Mouse (Mus musculus) small intestine, adult 2 months (tissue): ENCODE results near the gene Eif4a2. TPM values are rescaled to one million over a fixed set of nuclear protein-coding genes. Genes with fewer than 3 reads are reported as not detected.

Experiments
- H3K27ac ChIP-seq: fragments of 200-500 bp; 2 replicates; pipeline ENCODE4 v1.5.1; 2012; ENCODE audit warnings: low read depth, low read length, control low read depth, inconsistent platforms; ENCODE audit not compliant: insufficient read depth
- H3K27me3 ChIP-seq: fragments of 200-500 bp; 2 replicates; pipeline ENCODE4 v1.6.1; 2012; ENCODE audit warnings: mild to moderate bottlenecking, moderate library complexity, low read length, inconsistent platforms; ENCODE audit not compliant: control insufficient read depth, insufficient read depth
- H3K36me3 ChIP-seq: fragments of 200-500 bp; 2 replicates; pipeline ENCODE4 v1.6.1; 2012; ENCODE audit warnings: mild to moderate bottlenecking, low read length, control low read depth, inconsistent platforms; ENCODE audit not compliant: control insufficient read depth, insufficient read depth
- H3K4me1 ChIP-seq: fragments of 200-500 bp; 2 replicates; pipeline ENCODE4 v1.6.1; 2012; ENCODE audit warnings: low read length, inconsistent platforms, mixed read lengths; ENCODE audit not compliant: control insufficient read depth, insufficient read depth, insufficient read length
- H3K4me3 ChIP-seq: fragments of 200-500 bp; 2 replicates; pipeline ENCODE4 v1.5.1; 2012; ENCODE audit warnings: low read depth, mild to moderate bottlenecking, control low read depth, inconsistent platforms, low read length, moderate library complexity
- CTCF ChIP-seq: fragments of 200-500 bp; IDR thresholded peaks from 2 replicates; pipeline ENCODE4 v1.5.1; 2012; ENCODE audit warnings: low read depth, mild to moderate bottlenecking, control low read depth, inconsistent platforms, low read length, moderate library complexity, mixed read lengths; ENCODE audit not compliant: insufficient replicate concordance, insufficient read length; ENCODE audit errors: extremely low read depth
- POLR2A ChIP-seq: fragments of 200-500 bp; IDR thresholded peaks from 2 replicates; pipeline ENCODE4 v1.6.1; 2012; ENCODE audit warnings: low read depth, mild to moderate bottlenecking, control low read depth, inconsistent platforms, low read length, moderate library complexity
- WGBS: fragments of 180-500 bp; shearing (Covaris S2); methylation state at CpG from one replicate; pipeline ENCODE4 v1.1.7; 2018; 5-methylcytosine and 5-hydroxymethylcytosine counted together
- polyA plus RNA-seq: library from polyadenylated mRNA; depleted of rRNA; stranded (reverse); fragments of >200 nt; gene quantifications from 2 replicates; pipeline ENCODE4 v1.2.3, GENCODE M21; 2012

Eif4a2 gene
- polyA plus RNA-seq, 1 experiment = 17.2 TPM

GRCm38 (mm10) chr16:23135421-23136149 is 28.3 kb downstream of the Eif4a2 start:
- no peaks in the 10 kb centered on the region for H3K4me1 ChIP-seq
- no peak overlapping the region for H3K4me3 ChIP-seq
- WGBS = 17% methylated on average over 11 of the region's 11 CpGs
- TF ChIP-seq POLR2A (no peak), CTCF (no peak)
- no peaks in the 10 kb centered on the region for H3K27me3 ChIP-seq
- H3K36me3 ChIP-seq = no peaks in the 10 kb centered on the region
- H3K27ac ChIP-seq = no peak overlapping the region

DNA sequence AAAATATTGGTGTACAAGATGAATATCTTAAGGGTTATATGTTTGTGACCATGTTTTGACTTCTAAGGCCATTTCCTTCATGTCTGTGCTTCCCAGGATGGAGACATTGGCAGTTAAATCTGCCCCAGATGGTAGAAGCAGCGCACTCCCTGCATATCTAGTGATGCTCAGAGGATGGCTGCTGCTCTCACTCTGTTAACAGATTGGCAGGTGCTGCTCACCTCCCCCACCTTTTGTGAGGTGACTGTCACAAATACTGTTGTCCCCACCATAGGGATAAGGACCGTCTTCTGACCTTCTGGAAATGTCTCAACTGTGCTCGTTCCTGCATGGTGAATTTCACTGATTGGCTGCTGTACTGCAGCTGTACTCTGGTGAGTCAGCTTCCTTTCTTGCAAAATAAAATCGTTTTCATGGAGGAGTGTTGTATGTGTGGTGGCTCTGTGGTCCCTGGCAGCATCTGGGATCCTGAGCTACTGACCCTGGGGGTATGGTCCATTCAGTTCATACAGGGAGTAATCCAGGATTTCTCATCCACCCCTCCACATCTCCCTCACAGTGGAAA is 29.2 kb downstream of the Eif4a2 start:
- no peak overlapping the region for H3K4me3 ChIP-seq
- H3K4me1 ChIP-seq = no peaks in the 10 kb centered on the region
- TF ChIP-seq CTCF (no peak), POLR2A (no peak)
- no peak overlapping the region for H3K27ac ChIP-seq
- WGBS = 49% methylated on average over 4 of the region's 4 CpGs
- H3K36me3 ChIP-seq = no peaks in the 10 kb centered on the region
- no peaks in the 10 kb centered on the region for H3K27me3 ChIP-seq

DNA sequence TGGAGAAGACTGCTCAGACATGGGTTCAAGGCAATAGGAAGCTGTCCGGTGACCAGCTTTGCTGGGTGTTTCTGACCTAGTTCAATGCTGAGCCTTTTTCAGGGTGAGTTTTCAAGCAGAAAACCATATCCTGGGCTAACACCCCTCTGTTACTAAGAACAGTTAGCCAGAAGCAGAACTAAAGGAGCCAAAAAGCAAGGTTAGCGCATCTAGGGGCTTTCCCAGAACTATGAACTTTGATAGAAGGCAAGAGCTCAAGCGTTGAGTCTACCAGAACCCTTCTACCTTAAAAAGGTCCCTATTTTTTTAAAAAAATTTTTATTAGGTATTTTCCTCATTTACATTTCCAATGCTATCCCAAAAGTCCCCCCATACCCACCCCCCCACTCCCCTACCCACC is 33.7 kb downstream of the Eif4a2 start:
- Histone ChIP-seq H3K4me3 (no peak overlapping the region), H3K4me1 (no peaks in the 10 kb centered on the region), H3K27ac (no peak overlapping the region), H3K27me3 (no peaks in the 10 kb centered on the region), H3K36me3 (no peaks in the 10 kb centered on the region)
- TF ChIP-seq CTCF = no peak
- no peak for TF ChIP-seq POLR2A
- whole genome bisulfite sequencing = 86% methylated on average over 3 of the region's 3 CpGs

DNA sequence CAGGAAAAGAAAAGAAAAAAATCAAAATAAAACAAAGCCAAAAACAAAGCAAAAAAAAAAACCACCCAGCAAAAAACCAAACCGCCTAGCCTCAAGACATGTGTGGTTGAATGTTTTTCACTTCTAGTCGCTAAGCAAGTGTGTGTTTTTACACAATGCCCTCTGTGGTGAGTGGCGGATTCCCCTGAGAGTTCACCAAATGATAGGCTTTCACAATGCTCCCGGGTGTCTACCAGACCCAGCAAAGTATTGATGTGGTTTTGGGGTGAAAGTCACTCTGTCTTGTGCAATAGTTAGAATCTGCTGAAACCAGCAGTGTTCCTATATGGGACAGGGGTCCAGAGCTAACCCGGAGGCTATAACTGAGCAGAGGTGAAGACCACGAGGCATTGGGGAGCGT is 37.1 kb downstream of the Eif4a2 start:
- no peaks in the 10 kb centered on the region for H3K4me1 ChIP-seq
- WGBS = 75% methylated on average over 7 of the region's 7 CpGs
- no peak overlapping the region for H3K4me3 ChIP-seq
- TF ChIP-seq CTCF (no peak), POLR2A (no peak)
- no peaks in the 10 kb centered on the region for H3K36me3 ChIP-seq
- no peak overlapping the region for H3K27ac ChIP-seq
- 0 out of 2 replicates have a peak, but pooled peaks cover 2% of the 10 kb centered on the region for H3K27me3 ChIP-seq

DNA sequence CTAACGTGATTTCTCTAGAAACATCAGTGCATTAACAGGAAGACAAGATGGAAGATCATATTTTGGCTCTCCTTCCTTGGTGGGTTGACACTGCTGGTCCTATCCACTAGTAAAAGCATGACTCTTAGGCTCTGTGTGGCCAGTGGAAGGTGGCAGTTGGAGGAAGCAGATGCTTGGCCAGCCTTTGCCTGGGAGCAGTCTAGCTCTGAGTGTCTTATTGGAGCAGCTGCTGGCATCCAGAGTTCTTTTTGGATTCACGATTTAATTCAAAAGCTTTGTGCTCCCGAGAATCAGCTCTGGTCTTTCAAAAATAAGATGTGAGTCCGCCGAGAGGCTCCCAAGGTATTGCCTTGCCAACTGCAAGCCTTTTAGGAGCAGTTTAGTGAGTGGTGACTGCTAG is 38.0 kb downstream of the Eif4a2 start:
- Histone ChIP-seq H3K27ac (no peak overlapping the region), H3K27me3 (0 out of 2 replicates have a peak, but pooled peaks cover 2% of the 10 kb centered on the region), H3K4me3 (no peak overlapping the region), H3K4me1 (no peaks in the 10 kb centered on the region), H3K36me3 (no peaks in the 10 kb centered on the region)
- WGBS = 72% methylated on average over 5 of the region's 5 CpGs
- no peak for TF ChIP-seq POLR2A
- TF ChIP-seq CTCF = no peak

DNA sequence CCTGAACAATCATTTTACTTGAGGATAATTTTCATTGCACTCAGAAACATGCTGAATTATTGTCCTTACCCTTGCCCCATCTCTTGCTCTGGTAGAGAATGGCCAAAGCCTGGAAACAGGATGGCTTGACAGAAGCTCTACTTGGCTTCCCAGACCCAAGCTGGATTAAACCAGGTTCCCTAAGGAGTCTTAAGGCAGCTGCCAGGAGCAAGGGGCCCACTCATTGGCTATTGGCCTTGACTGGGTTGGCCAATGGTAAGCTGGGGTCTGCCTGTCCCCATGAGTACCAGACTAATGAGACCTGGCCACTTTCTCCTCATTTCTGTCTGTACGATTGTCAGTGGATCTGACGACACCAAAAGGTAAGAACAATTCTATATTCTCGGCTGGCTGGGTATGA is 39.0 kb downstream of the Eif4a2 start, which contains the start of gene Adipoq:
Gene Adipoq (plus strand): TSS at position 257 of the 400 bp plus-strand sequence.
- WGBS = 84% methylated on average over 3 of the region's 3 CpGs
- TF ChIP-seq CTCF = no peak
- TF ChIP-seq POLR2A = no peak
- H3K4me1 ChIP-seq = no peaks in the 10 kb centered on the region
- no peaks in the 10 kb centered on the region for H3K36me3 ChIP-seq
- H3K27ac ChIP-seq = no peak within 1 kb of the TSS
- 0 out of 2 replicates have a peak, but pooled peaks cover 2% of the 10 kb centered on the region for H3K27me3 ChIP-seq
- no peak within 1 kb of the TSS for H3K4me3 ChIP-seq

GRCm38 (mm10) chr16:23148936-23149335 is 41.7 kb downstream of the Eif4a2 start:
- Histone ChIP-seq H3K27ac (no peak overlapping the region), H3K4me1 (no peaks in the 10 kb centered on the region), H3K36me3 (no peaks in the 10 kb centered on the region), H3K4me3 (no peak overlapping the region), H3K27me3 (0 out of 2 replicates have a peak, but pooled peaks cover 2% of the 10 kb centered on the region)
- no peak for TF ChIP-seq POLR2A
- no peak for TF ChIP-seq CTCF
- 74% methylated on average over 2 of the region's 2 CpGs for WGBS
